Mouse (Mus musculus): ENCODE measurements around the gene Ninj2.

The Ninj2 gene

DNA sequence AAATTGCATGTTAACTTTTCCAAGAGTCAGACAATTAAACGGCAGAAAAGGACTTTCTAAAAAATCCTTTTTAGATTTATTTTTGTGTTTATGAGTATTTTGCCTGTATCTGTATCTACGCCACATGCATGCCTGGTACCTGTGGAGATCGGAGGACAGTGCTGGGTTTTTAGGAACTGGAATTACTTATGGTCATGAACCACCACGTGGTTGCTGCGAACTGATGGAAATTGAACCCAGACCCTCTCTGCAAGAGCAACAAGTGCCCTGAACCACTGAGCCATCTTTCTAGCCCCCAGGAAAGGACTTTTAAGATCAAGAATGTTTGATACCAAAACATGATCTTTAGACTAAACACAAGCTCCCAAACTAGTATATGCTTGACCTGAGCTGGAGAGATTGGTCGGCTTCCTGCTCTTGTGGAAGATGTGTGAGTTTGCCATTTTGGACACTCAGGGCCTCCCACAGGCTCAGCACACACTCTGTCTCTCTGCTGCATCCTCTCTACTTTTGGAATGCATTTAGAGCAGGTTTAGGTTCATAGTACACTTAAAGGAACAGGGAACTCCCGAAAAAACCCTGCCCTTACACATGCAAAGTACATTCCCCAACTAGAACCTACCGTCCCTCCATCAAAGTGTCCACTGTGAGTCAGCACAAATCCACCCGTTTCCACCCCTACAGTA, 1.1 kb downstream of the Ninj2 start:
- no peak for DNase-seq (ENCODE audit: low spot score)

DNA sequence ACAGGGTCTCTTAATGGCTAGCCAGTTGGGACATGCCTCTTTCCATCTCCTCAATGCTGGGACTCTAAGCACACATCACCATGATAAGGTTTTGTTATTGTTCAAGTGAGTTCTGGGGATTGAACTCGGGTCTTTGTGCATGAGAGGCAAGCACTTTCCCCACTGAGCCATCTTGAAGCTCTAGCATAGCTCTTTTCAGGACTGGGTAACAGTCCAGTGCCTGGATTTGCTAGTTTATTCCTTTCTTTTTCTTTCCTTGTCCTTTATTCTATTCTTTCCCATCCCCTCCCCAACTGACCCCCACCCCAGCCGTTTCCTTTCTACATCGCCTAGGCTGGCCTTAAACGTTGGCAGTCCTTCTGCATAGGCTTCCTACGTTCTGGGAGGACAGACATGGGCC, 1.9 kb downstream of the Ninj2 start:
- DNase-seq (ENCODE audit: low spot score), result no peak

DNA sequence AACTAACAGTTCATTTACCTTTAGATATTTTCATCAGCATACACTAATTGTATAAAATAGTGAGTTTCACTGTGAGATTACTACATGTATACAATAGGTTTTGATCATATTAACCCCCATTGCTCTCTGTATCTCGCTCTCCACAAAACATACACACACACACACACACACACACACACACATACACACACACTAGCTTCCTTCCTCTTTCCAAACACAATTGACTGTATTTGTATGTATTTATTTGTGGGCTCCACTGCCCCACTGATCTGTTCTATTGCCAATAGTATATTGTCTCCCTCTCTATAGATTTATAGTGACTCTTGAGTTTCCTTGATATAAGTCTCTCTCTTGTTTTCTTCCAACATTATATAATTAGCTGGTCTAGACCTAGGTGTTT, 2.4 kb downstream of the Ninj2 start:
- no peak for DNase-seq (ENCODE audit: low spot score)

DNA sequence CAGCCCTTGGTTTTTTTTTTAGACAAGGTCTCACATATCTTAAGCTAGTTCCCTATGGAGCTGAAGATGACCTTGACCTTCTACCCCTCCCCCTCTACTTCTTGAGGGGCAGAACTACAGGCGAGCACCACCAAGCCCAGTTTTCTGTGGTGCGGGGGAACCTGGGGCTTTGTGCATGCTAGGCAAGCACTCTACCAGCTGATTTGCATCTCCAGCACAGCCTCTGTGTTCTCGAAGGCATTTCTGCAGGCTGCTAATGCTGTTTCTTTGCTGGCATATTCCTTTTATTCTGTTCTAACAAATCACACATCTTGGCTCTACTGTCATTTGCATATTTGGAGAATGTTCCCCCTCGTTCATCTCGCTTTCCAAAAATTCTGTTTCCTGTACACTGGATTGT, 6.2 kb downstream of the Ninj2 start:
- no peak for DNase-seq (ENCODE audit: low spot score)

DNA sequence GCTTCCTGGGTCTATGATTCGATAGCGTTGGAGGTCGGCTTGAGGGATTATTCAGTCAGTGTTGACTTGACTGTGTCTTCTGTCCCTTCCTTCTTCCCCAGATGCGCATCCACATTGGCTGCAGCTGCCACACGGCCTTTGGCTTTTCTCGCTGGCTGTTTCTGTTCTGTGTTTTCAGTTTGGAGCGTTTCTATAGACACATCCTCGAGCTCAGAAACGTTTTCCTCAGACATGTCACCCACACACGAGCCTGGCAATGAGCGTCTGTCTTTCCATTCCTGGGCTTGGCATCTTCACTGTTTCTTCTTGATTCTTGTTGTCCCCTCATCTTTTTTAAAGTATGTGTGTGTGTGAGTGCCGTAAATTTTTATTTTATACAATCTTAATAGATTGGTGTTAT, 8.1 kb downstream of the Ninj2 start:
- DNase-seq (ENCODE audit: low spot score), result no peak

DNA sequence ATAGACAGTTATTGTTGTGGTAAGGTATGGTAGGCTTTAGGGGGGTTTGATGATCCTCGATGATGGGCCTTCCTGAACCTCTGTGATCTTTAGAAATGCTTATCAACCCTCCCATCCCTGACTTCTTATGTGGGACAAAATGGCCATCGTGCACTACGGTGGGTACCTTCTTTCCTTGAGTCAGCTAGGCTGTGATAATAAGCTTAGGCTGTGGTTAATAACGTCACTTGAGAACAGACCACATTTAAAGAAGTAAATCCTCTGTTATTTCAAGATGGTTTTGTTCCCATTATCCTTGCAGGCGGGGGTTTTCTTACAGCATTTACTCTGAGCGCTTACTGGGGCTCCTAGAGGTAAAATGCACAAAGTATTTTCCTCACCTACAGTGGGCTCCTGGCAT, 8.8 kb downstream of the Ninj2 start:
- DNase-seq (ENCODE audit: low spot score), result no peak

DNA sequence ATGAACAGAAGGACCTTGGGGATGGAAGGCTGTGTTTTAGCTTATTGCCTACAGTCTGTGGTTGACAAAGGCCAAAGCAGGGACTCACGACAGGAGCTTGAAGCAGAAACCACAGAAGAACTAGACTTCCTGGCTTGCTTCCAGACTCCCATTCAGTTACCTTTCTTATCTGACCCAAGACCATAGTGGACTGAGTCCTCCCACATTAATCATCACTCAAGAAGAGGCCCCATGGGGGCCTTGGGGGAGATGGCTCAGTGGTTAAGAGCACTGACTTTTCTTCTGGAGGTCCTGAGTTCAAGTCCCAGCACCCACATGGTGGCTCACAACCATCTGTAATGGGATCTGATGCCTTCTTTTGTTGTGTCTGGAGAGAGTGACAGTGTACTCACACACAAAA, 10.0 kb downstream of the Ninj2 start:
- peak; percentile 5 for DNase-seq (ENCODE audit: low spot score)

DNA sequence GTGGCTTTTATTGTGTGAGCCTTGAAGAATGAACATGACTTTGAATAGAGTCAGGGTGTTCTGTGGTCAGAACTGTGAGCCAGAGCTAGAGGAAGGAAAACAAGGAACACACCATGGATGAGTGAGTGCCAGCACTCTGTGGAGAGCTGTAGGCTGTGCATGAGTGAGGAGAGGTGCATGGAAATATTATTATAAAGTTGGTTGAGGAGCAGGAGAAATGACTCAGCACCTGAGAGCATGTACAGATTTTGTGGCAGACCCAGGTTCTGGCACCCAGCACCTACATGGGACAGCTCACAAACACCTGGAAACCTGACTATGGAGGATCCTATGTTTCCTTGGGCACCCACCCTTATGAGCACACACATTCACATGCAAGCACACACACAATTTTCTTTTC, 11.9 kb downstream of the Ninj2 start:
- DNase-seq (ENCODE audit: low spot score), result no peak

DNA sequence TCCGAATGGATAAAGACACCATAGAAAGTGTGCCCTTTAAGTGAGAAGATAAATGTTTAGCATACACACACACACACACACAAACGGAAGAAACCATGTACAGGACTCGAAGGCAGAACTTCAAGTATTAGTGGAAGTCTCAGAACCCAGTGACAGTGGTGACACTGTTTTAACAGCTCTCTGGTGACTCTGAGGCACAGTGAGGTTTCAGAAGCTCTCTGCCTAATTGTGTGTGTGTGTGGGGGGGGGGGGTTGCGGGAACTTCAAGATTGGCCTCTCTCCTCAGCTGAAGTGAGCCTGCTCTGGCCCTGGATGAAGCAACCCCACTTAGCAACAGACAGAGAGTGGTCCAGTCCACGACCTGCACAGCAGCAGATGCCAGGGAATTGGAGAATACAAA, 14.4 kb downstream of the Ninj2 start:
- no peak for DNase-seq (ENCODE audit: low spot score)

DNA sequence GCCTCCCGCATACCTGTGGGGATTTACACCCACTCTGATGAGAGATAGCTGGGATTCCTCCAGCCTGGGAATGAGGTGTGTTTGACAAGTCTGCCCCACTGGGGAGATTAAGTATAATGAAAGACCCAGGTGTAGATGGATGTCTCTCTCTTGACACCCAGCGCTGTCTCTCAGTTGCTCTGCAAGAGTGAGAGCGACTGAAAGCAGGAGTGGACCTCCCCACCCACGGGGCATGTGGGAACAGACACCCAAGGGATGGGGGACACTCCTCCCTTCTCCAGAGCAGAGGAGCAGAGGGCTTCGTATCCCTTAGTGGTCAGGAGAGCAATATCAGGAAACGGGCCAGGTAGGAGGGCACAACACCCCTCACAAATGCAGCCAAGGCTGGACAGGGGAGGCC, 14.9 kb downstream of the Ninj2 start:
- no peak for DNase-seq (ENCODE audit: low spot score)

DNA sequence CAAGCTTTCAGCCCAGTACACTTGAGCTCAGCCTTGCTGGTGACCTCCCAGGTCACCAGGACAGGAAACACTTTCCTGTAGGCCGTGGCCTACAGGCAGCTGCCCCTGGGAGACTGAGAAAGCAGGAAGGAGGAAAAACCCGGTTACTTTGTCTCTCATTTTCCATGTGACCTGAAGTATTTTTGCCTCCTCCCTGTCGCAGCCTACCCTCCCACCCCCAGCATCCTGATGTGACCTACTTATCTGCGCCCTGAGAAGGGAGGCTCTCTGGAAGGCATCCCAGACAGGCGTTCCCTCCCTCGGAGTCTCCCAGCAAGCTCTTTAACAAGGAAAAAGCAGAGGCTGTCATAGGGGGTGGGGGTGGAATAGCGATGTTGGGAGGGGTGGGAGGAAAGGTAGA, 16.0 kb downstream of the Ninj2 start:
- no peak for DNase-seq (ENCODE audit: low spot score)

DNA sequence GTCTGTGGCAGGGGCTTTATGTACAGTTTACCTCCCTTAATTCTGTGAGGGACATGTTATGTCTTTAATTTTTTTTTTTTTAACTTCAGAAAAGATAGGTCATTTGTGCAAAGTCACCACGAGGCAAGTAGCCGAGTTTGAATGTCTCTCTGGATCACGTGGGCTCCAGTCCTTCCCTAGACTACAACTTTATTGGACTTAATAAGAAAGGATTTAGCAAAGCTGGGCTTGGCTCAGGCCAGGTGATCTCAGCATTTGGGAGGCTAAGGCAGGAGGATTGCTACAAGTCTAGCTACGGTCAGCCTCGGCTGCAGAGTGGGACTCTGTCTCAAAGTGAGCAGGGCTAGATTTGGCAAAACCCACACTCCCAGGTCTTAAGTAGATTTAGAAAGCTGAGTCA, 16.8 kb downstream of the Ninj2 start:
- DNase-seq (ENCODE audit: low spot score), result no peak

DNA sequence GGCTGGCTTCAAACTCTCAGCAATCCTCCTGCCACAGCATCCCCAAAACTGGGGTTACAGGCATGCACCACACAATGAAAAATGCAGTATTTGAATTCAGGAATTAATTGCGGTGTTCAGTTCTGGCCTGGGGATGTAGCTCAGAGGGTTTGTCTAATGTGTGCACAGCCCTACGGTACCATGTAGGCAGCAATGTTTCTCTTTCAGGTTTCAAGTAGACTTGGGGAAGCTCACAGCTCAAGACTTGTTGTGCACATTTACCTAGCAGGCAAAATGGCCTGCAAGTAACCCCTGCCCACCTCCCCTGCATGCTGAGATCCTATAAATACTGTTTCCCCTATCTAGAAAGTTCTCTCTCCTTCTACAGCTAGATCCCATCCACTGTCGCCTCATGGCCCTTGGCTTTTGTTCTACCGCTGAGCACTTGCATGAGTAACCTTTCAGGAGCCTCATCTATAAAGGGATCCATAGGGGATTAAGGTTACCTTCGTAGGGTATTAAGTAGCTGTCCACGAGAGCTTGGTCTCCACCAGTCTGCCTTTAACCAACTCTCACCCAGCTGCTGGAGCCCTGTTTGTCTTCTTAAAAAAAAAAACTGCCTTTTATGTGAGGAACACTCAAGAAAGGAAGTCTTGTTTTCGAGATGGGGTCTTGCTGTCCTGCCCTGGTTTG, 17.7 kb downstream of the Ninj2 start:
- DNase-seq (ENCODE audit: low spot score), result no peak

DNA sequence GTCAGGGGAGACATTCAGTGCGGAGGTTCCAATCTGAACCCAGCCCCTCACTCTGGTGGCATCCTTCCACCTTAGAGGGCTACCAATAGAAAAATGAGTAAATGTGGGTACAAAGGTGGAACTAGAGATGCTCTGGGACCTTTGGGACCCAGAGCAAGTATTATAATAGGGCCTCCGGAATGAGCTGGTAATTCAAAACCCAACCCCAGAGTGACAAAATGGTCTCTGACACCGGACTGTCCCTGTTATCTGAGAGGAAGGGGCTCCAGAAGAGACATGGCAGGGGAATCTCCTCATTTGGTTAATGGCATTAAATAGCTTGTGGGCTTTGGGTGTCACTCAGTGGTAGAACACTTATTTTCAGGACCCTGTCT, 18.2 kb downstream of the Ninj2 start:
- no peak for DNase-seq (ENCODE audit: low spot score)

DNA sequence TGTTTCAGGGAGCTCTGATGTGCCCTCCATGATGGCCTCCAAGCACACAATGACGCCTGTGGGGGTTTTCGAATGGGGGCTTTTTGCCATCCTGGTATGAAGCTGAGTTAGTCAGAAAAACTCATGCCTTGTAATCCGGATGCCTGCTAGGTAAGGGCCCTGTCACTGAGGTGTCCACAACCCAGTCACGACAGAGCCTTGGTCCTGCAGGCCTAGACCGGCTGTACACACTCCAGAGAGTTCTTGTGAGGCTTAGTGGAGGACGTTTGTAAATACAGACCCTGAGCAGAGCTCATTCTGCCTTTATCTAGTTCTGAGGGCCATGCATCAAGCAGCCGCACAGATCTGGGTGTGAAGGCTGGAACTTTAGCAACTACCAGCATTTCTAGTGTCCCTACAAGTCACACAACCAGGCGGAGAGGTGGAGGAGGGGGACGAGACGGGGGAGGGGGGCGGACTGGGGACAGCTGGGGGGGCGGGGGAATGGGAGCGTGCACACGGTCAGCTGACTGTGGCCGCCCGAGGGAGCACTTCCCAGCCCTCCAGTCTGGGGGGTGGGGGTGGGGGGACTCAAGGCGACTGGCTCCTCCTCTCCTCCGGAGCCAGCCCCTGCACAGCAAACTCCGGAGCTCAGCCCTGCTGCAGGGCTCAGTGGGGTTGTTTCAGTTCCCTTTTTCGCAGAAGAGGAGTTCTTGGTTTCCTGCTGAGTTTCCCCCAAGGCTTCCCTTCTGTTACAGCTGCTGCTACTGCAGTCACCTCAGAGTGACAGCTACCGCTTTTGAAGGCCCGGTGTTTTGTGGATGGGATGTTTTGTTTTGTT, 19.0 kb downstream of the Ninj2 start:
- DNase-seq (ENCODE audit: low spot score), result peak; percentile 26

DNA sequence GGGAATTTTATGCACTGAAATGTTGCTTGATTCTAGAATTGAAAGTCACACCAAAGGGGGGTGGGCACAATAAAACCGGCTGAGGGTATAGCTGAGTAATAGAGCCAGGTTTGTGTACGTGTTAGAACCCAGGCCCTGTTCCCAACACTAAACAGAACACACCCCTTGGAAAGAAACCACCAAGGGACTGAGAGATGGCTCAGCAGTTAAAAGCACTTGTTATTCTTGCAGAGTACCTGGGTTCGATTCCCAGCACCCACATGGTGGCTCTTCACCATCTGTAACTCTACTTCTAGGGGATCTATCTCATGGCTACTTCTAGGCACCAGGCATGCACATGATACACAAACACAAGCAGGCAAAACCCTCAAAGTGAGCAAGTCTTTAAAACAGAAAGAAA, 20.7 kb downstream of the Ninj2 start:
- no peak for DNase-seq (ENCODE audit: low spot score)

DNA sequence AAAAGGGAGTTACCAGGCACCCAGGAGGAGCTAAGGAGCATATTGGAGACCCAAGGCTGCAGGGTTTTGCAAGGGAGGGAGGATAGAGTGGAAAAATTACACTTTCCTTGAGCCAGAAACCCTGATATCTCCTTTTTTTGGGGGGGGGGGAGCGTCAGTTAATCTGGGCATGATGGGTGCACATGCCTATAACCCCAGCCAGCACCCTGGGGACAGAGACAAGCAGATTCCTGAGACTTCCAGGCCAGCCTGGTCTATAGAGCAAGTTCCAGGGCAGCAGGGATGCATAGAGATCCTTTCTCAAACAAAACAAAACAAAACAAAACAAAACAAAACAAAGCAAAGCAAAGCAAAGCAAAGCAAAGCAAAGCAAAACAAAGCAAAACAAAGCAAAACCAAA, 21.1 kb downstream of the Ninj2 start:
- no peak for DNase-seq (ENCODE audit: low spot score)

DNA sequence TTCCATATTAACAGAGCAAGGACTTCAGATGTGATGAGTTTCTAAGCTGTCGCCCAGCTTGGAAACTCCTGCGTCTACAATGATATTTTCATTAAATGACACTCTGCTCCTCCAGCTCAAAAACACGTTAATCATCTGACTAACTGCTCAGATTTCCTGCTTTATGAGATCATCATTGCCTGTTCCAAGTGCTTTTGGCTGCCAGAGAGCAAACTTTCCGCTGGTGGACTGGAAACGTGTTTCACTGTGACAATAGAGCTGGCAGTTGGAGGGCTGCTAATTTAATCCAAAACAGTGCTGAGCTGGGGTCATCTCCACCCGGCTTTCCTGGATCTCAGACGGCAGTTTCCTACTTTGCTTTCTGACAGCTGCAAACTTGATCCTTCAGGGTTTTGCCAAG, 21.5 kb downstream of the Ninj2 start:
- DNase-seq (ENCODE audit: low spot score), result no peak

DNA sequence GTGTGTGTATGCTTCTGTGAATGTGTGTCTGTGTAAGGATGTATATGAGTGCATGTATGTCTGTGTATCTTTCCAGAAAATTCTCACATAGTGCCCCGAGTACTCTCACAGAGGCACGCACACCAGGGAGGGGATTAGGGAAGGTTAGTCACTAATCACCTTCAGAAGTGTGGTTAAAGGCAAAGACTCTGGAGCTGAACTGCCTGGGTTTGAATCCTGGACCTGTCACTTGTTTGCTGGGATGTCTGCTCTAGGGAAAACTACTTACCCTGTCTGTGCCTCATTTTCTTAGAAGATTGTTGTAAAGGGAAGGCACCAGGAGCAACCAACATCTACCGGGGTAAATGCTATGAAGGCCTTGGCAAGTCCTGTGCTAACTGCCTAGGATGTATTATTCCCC, 22.3 kb downstream of the Ninj2 start:
- DNase-seq (ENCODE audit: low spot score), result no peak

DNA sequence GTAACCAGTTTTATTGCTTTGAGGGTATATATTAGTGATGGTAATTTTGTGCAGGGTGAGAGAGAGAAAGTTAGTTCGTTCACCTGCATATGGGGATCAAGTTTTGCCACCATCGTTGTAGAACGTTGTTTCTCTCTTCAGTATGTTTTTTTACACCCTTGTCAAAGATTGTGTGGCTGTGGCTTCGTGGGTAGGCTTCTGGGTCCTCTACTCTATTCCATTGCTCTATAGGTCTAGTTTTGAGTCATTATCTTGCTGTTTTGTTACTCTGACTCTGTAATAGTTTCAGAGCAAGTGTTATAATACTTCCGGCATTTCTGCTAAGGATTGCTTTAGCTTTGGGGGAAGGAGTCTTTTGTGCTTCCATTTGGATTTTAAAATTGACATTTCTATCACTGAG, 26.7 kb downstream of the Ninj2 start:
- no peak for DNase-seq (ENCODE audit: low spot score)

DNA sequence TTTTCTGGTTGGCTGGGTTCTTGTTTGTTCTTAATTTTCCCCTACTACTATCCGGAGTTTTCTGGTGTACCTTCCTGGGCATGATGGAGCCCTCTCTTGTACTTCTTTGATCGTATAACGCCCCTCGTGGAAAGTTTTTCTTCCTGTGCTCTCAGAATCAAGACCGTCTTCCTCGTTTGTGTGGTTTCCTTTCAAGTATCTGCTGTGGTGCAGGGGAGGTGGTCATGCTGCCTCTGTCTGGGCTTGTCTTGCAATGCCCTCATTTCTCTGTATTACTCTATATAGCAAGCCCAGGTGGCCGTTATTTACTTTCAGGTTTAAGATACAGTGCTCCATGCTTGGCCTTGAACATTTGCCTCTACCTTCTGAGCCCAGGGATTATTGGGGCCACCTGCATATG, 31.5 kb downstream of the Ninj2 start:
- no peak for DNase-seq (ENCODE audit: low spot score)

DNA sequence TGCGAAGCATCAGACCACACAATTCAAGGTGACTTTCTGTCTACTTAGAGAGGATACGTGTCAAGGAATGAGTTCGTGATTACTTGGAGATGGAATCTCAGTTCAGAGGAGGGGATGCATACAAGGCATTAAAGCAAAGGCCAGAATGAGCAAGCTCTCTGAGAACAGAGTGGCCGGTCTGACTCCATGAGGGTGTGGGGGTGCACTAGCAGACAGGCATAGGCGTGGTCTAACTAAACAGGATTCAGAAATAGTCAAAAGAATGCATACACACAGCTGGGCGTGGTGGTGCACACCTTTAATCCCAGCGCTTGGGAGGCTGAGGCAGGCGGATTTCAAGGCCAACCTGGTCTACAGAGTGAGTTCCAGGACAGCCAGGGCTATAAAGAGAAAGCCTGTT, 33.3 kb downstream of the Ninj2 start:
- no peak for DNase-seq (ENCODE audit: low spot score)

DNA sequence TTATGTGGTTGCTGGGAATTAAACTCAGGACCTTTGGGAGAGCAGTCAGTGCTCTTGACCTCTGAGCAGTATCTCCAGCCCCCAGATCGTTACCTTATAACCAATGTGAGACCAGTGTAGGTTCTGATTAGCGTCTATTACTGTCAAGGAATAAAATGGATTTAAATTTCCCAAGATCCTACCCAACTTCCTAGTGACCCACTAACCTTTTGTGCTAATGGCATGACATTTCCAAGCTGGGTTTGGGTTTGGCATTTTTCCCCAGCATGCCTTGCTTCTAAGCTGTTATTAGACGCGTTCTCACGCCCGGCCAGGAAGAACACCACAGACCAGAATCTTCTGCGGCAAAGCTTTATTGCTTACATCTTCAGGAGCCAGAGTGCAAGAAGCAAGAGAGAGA, 34.2 kb downstream of the Ninj2 start:
- DNase-seq (ENCODE audit: low spot score), result no peak

DNA sequence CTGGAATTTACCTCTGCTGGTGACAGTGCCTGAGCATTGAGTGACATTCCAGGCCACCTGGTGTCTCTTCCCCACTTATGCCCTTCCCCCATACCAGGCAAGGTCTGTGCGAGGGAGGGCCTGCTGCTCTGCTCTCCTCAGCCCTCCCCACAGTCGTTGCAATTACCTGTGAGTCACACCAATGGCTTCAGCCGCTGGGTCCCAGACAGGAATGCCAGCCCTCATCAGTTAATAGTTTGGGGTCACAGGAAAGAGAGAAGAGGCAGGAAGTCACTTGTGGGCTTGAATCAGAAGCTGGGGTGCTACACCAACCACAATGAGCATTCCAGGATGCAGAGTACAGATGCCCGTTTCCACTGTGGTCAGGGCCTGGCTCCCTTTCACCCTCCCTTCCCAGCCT, 41.6 kb downstream of the Ninj2 start:
- DNase-seq (ENCODE audit: low spot score), result no peak
